Mouse (Mus musculus): ENCODE data around the gene Prtg. TPM values are rescaled to one million over a fixed set of nuclear protein-coding genes. Genes with fewer than 3 reads are reported as not detected.

Gene Prtg
- total RNA-seq, 4 experiments from 2014 or later: 0.16 to 0.28 (median 0.22) TPM

DNA sequence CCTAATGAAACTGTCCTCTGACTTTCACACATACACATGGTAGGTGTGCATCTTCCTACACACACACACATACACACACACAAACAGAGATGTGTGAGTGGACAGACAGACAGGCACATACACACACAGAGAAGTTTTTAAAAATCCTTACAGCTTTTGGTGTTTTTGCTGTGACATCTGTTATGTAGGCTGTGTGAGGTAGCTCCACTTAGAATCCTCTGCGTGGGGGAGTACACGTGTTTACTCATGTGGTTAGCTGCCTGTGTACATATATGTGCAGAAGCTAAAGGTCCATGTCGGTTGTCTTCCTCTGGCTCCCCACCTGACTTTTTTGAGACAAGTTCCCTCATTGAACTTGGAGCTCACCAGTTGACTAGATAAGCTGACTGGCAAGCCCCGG, 56.3 kb downstream of the Prtg start:
- DNase-seq: no peak

DNA sequence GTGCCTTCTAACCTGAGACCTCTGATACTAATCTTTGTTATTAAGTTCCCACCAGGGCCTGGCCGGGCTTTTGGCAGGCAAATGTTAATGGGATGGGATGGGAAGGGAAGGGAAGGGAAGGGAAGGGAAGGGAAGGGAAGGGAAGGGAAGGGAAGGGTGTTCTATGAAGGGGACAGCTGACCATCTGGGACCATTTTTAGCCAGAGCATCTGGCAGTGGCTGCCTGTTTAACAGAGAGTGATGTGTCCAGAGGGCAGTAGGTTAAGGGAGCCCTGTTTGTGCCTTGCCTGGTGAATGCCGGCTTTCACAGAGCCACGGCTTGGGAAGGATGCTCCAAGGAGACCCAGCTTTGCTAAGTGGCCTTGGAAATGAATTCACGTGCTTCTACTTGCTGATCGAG, 57.1 kb downstream of the Prtg start:
- no peak for DNase-seq

DNA sequence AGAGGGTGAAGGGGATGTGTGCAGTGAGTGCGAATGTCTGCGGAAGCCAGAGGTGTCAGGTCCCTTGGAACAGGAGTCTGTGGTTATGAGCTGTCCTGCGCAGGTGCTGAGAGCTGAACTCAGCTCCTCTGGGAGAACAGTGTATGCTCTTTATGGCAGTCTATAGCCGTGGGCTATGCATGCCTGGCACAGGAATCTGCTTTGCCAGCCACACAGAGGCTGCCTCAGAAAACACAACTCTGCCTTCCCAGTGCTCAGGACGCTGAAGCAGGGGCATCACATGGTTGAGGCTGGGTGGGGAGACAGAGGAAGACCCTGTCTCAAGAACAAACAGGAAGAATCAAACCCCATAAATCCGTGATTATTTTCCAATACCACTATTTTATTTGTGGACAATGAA, 60.8 kb downstream of the Prtg start:
- no peak for DNase-seq

DNA sequence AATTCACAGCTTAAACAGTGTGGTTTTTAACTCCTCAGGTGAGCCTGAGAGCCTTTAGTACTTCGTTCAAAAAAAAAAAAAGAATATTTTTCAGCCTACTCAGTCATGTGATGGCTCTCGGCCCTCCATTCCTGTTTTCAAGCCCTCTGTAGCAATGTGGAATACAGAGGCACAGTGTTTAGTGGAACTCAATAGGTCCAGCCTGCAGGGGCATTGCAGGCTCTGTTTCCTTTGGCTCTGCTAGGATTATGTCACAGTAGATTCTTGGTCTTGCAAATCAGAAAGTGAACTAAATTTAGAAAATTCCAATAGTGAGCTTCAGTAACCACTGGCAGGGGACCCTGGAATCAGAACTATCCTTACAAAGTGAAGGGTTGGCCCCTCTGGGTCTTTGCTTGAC, 62.1 kb downstream of the Prtg start:
- no peak for DNase-seq

DNA sequence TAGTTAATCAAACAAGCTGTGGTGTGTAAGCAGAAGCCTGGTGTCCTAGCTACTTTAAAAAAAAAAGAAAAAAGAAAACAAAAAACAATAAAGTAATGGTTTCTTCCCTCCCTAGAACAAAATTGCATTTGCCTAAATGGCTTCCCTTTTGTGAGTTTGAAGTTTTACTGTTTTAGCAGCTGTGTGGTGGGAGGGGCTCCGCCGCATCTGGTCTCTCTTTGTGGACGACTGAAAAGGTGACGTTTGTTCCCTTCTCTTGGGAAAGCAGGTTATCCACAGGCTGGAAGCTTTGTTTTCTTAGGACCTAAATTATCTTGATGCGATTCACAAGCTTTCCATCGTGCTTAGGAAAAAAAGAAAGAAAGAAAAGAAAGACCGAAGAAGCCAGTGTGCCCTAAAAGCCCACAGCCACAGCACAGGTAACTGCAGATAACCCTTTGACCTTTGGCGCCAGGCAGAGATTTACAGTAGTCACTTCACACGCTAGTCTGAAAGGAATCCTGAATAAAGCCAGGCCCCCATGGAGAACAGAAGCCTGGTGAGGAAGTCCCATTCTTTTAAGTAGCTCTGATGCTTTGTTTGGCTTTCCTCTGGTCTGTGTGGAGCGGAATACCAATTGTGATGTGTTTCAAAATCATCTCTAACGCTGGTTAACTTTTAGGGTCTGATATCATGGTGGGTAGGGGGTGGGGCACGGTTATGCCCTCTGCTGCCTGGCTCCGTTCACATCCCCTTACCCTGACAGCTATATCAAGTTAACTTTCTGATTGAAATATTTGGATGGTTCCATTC, 65.0 kb downstream of the Prtg start:
- no peak for DNase-seq

GRCm38 (mm10) chr9:72872298-72873130, 65.8 kb downstream of the Prtg start:
- DNase-seq: no peak

- DNase-seq: no peak
These were observed 69.2 kb downstream of the Prtg start for GRCm38 (mm10) chr9:72875878-72876277.

- no peak for DNase-seq
These were observed 71.2 kb downstream of the Prtg start for GRCm38 (mm10) chr9:72877905-72878304.

DNA sequence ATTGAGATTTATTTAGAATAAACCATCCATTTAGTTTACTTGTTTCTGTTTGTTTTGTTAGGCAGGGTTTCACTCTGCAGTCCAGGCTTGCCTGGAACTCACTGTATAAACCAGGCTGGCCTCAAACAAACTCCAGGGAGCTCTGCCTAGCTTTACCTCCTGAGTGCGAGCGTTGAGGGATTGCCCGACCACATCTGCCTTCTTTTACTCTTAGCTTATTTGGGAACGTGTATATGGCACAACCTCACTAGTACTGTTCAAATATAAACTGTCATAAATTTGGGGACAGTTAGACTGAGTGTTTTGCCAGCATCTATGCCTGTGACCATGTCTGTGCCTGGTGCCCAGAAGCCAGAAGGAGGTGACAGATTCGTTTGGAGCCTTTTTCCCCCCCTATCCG, 72.0 kb downstream of the Prtg start:
- no peak for DNase-seq

DNA sequence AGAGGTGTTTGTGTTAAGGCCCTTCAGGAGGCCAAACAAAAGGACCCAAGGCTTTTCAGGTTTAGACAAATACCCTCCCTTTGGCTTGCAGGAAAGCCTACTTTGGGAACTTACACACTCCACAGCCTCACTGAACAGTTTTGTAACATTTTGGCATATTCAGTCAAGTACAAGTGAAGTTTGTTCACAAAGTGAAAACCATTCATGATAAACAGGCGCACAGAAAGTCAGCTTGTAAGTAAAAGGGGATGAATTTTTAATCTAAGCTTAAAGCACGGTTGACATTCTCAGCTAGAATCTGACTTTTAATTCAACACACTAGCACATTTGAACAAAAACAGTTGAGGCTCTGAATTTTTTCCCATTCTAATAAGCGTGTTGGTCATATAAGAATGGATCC, 72.9 kb downstream of the Prtg start:
- DNase-seq: no peak

- no peak for DNase-seq
These were observed 73.7 kb downstream of the Prtg start for GRCm38 (mm10) chr9:72880225-72880960.

DNA sequence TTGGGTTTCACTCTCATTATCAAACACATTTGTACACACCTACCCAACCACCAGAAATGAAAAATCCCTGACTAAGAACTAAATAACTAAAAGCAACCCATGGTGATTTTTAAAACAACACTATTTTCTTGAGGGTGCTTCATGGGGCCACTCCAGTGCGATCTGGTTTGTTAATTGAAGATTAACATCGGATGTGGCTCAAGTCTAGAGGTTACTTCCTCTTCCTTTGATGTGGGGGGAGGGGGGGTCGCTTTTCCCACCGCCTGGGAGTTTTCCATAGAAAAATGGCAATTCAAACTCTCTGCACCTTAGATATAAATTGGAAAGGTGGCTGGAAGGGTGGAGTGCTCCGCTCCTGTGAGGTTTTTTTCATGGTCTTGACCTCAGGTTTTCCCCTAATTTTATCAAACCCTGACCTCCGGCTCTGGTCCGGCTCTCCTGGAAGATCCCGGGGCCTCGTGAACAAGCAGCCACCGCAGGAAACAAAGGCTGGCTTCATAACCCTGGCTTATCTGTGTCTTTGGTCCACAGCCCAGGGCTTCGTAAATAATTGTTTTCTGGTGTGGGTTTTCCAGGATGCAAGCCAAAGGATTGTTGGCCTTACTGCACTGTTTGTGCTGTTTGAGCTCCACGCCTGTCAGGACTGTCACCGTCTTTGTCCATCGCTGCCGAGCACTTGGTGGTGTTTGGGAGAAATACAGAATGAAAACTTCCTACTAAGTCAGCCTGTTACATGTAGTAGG, 74.5 kb downstream of the Prtg start:
- DNase-seq: peak; percentile 37

GRCm38 (mm10) chr9:72883940-72884339, 77.3 kb downstream of the Prtg start:
- peak; percentile 25 for DNase-seq

GRCm38 (mm10) chr9:72889777-72890176, 83.1 kb downstream of the Prtg start:
- no peak for DNase-seq

DNA sequence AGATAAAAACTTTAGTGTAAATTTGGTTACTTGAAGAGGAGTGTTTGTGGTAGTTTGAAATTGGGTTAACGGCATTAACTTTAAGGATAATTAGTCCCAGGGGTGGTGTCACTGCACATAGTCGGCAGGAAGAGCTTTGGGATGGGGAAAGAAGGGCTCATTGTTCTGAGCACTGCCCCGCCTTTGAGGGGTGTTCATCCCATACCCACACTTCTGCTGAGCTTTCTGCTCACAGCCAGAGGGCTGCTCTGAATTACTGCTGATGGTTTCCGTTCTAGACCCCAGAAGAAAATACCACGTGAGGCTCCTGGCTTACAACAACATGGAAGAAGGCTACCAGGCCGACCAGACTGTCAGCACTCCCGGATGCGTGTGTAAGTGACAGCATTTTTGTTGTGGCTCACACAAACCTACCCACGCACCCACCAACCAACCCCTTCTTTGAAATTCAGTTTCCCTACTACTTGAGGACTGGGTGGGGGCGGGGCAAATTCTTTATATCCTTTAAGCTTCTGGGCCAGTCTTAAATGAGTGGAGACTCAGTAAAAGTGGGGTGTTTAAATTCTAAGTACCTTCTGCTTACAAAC, 83.9 kb downstream of the Prtg start:
- no peak for DNase-seq

GRCm38 (mm10) chr9:72892761-72893160, 86.1 kb downstream of the Prtg start:
- no peak for DNase-seq

GRCm38 (mm10) chr9:72894796-72895352, 88.2 kb downstream of the Prtg start:
- no peak for DNase-seq

DNA sequence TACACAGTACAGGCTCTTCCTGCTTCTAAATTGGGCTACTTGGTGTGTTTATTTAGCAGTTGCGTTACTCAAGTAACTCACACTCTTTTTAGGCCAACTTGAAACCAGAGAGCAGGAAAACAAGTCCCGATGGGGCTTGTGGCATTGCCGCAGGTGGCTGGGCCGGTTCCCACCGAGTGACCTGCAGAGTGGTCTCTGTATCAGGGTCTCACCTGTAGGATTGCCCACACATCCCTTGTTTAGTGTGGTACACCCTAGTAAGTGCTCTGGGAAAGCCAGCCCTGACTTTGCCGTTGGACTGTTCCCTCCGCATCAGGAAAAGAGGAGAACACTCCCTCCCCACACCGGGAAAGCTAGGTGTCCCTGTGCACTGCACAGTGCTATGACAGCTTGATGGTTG, 95.4 kb downstream of the Prtg start:
- no peak for DNase-seq

- DNase-seq: no peak
These were observed 95.9 kb downstream of the Prtg start for GRCm38 (mm10) chr9:72902611-72903010.

DNA sequence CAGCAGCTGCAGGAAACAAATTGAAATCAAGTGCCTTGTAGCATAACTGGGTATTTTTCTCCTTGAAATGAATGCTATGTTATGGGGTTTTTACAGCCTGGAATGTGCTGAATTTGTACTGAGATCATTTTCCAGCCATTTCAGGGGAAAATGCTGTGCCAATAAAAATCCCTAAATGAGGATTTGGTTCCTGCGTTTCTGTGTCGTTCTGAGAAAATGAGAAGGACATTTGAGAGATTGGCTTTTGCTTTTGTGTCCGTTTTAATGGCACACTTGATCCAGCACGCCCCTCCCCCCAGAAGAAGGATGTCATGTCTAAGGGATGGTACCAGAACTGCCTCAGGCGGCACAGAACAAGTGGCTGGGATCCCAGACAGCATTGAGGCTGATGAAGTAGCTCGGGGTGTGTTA, 100.0 kb downstream of the Prtg start:
- DNase-seq: no peak

DNA sequence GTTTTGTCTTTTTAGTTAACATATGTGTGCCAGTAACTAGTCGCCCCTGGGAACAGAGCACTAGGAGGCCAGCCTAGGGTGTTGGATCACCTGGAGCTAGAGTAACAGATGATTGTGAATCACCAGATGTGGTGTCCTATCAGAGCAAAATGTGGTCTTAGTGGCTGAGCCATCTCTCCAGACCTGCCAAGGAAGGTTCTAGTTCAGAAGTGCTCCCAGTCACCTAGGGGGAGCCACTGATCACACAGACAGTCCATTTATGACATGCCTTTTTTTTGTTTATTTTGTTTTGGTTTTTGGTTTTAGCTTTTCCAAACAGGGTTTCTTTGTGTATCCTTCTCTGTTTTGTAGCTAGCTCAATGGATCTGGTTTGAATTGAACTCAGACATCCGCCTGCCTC, 104.7 kb downstream of the Prtg start:
- DNase-seq: no peak

- no peak for DNase-seq
These were observed 106.9 kb downstream of the Prtg start for GRCm38 (mm10) chr9:72913551-72913950.

All from adrenal gland, adult 8-10 months (tissue).